Mouse (Mus musculus): Measurements from ENCODE around the gene Smarcad1. TPM values are rescaled to one million over a fixed set of nuclear protein-coding genes. Genes with fewer than 3 reads are reported as not detected.

Smarcad1 gene
- polyA plus RNA-seq, 1 experiment from 2014 or later = 77.2 TPM

DNA sequence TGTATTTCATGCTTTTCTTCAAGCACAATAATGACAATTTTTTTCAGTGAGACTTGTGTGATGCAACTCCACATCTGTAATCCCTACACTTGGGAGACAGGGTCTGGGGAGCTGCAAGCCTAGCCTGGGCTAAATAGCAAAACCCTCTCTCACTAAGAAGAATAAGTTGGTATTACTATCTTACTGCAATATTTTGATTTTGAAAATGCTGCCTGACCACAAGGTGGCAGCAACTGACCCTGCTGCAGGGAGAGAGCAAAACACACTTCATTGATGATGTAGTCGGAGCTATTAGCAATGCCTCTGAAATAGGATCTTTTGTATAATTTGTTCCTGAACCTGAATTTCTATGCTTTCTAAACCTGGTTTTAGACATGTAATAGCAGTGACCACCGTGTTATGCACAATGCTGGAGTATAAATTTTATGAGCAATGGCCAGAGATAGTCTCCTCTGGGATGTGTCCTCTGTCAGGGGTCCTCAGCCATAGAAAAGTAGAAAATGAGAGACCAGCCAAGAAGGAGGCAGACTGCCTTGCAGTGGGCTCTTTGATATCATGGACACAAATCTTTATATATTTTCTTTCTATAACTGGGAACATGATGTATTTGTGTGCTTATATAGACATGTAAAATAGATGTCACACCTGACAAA lies 83.8 kb downstream of the Smarcad1 start:
- peak; percentile 71 for DNase-seq (ENCODE audit: low spot score)
- H3K4me1 ChIP-seq (replicated peaks; ENCODE audit: control insufficient read depth, insufficient read depth, low read length) = no peaks in the 10 kb centered on the region
- H3K4me3 ChIP-seq (ENCODE audit: low read depth, low read length) = no peak overlapping the region
- no peak overlapping the region for H3K4me2 ChIP-seq (ENCODE audit: low read length)
- ATAC-seq (replicated peaks; ENCODE audit: low FRiP score, low TSS enrichment, low read depth) = 0 out of 2 replicates have a peak, but pooled peaks have one; percentile 30
- WGBS = 22% methylated on average over 2 of the region's 2 CpGs
- no peaks in the 10 kb centered on the region for H3K9me3 ChIP-seq (ENCODE audit: control insufficient read depth, low read length)
- no peaks in the 10 kb centered on the region for H3K27me3 ChIP-seq (replicated peaks; ENCODE audit: control insufficient read depth, insufficient read depth, low read length)
- H3K36me3 ChIP-seq (ENCODE audit: control insufficient read depth, insufficient read depth, low read length) = no peaks in the 10 kb centered on the region
- no peak overlapping the region for H3K27ac ChIP-seq (ENCODE audit: low read depth)
- no peak overlapping the region for H3K9ac ChIP-seq (ENCODE audit: low read length)

DNA sequence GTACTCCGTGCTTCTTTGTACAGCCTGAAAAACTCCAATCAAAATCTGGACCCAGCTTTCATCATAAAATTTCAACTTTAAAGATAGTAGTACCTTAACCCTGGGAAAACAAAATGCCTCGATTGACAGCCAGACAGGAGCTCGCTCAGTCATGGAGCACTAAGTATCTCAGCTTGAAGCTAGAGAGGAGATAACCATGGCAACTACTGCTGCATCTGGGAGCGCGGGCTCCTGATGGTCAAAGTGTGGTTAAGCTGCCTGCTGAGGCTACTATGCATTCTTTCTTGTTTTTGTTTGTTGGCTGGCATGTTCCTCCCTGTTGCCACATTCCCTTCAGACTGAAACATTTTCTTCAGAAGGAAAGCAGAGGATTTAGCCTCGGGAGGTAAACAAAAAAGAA lies 90.0 kb downstream of the Smarcad1 start:
- ATAC-seq (replicated peaks; ENCODE audit: low FRiP score, low TSS enrichment, low read depth) = no peak
- H3K27me3 ChIP-seq (replicated peaks; ENCODE audit: control insufficient read depth, insufficient read depth, low read length) = no peaks in the 10 kb centered on the region
- H3K4me2 ChIP-seq (ENCODE audit: low read length) = no peak overlapping the region
- H3K9ac ChIP-seq (ENCODE audit: low read length) = no peak overlapping the region
- WGBS = 70% methylated on average over 6 of the region's 6 CpGs
- H3K9me3 ChIP-seq (ENCODE audit: control insufficient read depth, low read length) = no peaks in the 10 kb centered on the region
- DNase-seq (ENCODE audit: low spot score) = no peak
- no peak overlapping the region for H3K27ac ChIP-seq (ENCODE audit: low read depth)
- no peak overlapping the region for H3K4me3 ChIP-seq (ENCODE audit: low read depth, low read length)
- H3K4me1 ChIP-seq (replicated peaks; ENCODE audit: control insufficient read depth, insufficient read depth, low read length) = no peaks in the 10 kb centered on the region
- H3K36me3 ChIP-seq (ENCODE audit: control insufficient read depth, insufficient read depth, low read length) = no peaks in the 10 kb centered on the region

DNA sequence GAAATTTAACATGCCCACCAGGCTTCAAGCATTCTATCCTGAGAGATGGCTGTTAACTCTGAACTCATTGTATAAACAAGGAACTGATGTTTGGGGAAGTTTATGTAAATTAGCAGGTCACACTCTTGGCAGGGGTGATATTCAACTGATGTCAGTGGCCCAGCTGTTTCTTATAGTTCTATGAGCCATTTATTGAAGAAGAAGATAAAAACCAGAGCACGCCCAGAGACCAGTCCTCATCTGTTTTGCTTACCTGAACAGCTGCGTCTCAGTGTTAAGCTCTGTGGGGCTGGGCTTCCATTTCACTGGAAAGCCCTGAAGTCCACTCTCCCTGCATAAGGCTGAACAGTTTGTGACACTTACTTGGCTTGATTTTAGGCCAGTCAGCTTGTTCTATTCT lies 95.4 kb downstream of the Smarcad1 start:
- Histone ChIP-seq H3K4me3 (ENCODE audit: low read depth, low read length) (no peak overlapping the region), H3K9ac (ENCODE audit: low read length) (no peak overlapping the region), H3K9me3 (ENCODE audit: control insufficient read depth, low read length) (no peaks in the 10 kb centered on the region), H3K27me3 (replicated peaks; ENCODE audit: control insufficient read depth, insufficient read depth, low read length) (no peaks in the 10 kb centered on the region), H3K4me1 (replicated peaks; ENCODE audit: control insufficient read depth, insufficient read depth, low read length) (no peaks in the 10 kb centered on the region), H3K27ac (ENCODE audit: low read depth) (no peak overlapping the region), H3K4me2 (ENCODE audit: low read length) (no peak overlapping the region), H3K36me3 (ENCODE audit: control insufficient read depth, insufficient read depth, low read length) (no peaks in the 10 kb centered on the region)
- ATAC-seq (replicated peaks; ENCODE audit: low FRiP score, low TSS enrichment, low read depth) = no peak
- DNase-seq (ENCODE audit: low spot score) = no peak
- WGBS = 24% methylated on average over 2 of the region's 2 CpGs

DNA sequence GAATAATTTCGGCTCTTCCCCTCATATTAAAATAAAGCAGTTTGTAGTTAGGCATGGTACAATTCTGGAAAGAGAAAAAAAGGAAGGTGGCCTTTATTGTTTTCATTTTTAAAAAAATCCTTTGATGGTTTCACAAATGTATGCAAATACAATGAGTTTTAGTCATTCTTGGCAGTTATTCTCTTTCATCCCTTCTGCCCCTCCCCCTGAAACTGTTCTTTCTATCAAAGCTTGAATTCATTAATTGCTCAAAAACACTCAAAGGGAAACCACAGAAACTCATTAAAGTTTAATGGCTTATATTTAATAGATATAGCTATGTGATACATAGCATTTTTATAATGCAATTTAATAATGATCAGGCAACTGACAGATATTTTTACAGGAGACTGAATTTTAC lies 95.9 kb downstream of the Smarcad1 start:
- Histone ChIP-seq H3K36me3 (ENCODE audit: control insufficient read depth, insufficient read depth, low read length) (no peaks in the 10 kb centered on the region), H3K4me2 (ENCODE audit: low read length) (no peak overlapping the region), H3K9me3 (ENCODE audit: control insufficient read depth, low read length) (no peaks in the 10 kb centered on the region), H3K27me3 (replicated peaks; ENCODE audit: control insufficient read depth, insufficient read depth, low read length) (no peaks in the 10 kb centered on the region), H3K27ac (ENCODE audit: low read depth) (no peak overlapping the region), H3K4me1 (replicated peaks; ENCODE audit: control insufficient read depth, insufficient read depth, low read length) (no peaks in the 10 kb centered on the region), H3K4me3 (ENCODE audit: low read depth, low read length) (no peak overlapping the region), H3K9ac (ENCODE audit: low read length) (no peak overlapping the region)
- 81% methylated on average over 1 of the region's 1 CpGs for WGBS
- DNase-seq (ENCODE audit: low spot score) = no peak
- no peak for ATAC-seq (replicated peaks; ENCODE audit: low FRiP score, low TSS enrichment, low read depth)

DNA sequence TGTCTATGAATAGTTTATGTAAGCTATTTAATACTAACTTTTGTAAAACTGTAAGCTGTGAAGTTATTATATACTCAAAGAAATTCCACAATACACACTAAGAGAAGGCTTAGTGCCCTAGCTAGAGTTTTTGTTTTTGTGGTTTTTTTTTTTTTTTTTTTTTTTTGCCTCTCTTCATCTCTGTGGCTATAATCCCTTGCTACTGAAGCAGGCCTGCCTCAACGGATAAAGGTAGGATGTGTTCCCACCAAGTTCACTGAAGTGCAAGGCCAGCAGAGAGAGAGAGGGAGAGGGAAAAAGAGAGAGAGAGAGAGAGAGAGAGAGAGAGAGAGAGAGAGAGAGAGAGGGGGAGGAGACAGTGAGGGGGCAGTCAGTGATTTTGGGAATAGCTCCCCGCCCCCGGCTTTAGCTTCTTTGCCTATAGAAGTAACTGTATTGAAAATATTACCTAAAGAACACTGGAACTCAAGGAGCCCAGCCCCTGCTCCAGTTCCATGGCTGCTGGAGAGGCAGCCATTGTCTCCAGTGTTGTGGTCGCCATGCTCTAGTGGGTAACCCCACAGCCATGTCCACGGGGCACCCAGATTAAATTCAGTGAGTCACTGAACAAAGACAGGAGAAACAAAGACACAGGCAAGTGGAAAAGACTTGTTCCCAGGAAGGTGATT lies 97.8 kb downstream of the Smarcad1 start:
- DNase-seq (ENCODE audit: low spot score) (no peak), ATAC-seq (replicated peaks; ENCODE audit: low FRiP score, low TSS enrichment, low read depth) (no peak)
- Histone ChIP-seq H3K4me3 (ENCODE audit: low read depth, low read length) (no peak overlapping the region), H3K4me2 (ENCODE audit: low read length) (no peak overlapping the region), H3K9ac (ENCODE audit: low read length) (no peak overlapping the region), H3K27me3 (replicated peaks; ENCODE audit: control insufficient read depth, insufficient read depth, low read length) (no peaks in the 10 kb centered on the region), H3K36me3 (ENCODE audit: control insufficient read depth, insufficient read depth, low read length) (no peaks in the 10 kb centered on the region), H3K4me1 (replicated peaks; ENCODE audit: control insufficient read depth, insufficient read depth, low read length) (no peaks in the 10 kb centered on the region), H3K27ac (ENCODE audit: low read depth) (no peak overlapping the region), H3K9me3 (ENCODE audit: control insufficient read depth, low read length) (no peaks in the 10 kb centered on the region)
- WGBS = 77% methylated on average over 5 of the region's 5 CpGs

DNA sequence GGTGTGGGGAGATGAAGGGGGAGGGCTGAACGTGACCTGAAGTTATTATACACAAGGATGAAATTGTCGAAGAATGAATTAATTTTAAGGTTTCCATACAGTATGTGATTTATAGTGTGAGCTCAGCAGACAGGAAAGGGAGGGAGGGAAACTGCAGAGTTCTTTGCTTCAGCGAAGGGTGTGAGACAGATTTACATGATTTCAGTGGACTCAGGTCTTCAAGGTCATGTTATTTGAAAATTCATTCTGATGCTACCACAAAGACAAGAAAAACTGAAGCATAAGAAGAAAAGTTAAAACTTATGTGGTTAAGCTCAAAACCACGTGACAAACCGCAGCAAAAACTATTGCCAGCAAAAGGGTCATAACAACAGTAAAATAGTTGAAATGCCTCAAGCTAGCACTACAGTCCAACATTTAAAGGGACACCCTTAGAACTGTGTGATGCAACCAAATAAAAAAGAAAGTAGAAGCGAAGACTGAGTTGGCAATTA lies 98.4 kb downstream of the Smarcad1 start:
- Histone ChIP-seq H3K9me3 (ENCODE audit: control insufficient read depth, low read length) (no peaks in the 10 kb centered on the region), H3K9ac (ENCODE audit: low read length) (no peak overlapping the region), H3K36me3 (ENCODE audit: control insufficient read depth, insufficient read depth, low read length) (no peaks in the 10 kb centered on the region), H3K27ac (ENCODE audit: low read depth) (no peak overlapping the region), H3K4me2 (ENCODE audit: low read length) (no peak overlapping the region), H3K4me3 (ENCODE audit: low read depth, low read length) (no peak overlapping the region), H3K27me3 (replicated peaks; ENCODE audit: control insufficient read depth, insufficient read depth, low read length) (no peaks in the 10 kb centered on the region), H3K4me1 (replicated peaks; ENCODE audit: control insufficient read depth, insufficient read depth, low read length) (no peaks in the 10 kb centered on the region)
- 58% methylated on average over 6 of the region's 6 CpGs for WGBS
- no peak for DNase-seq (ENCODE audit: low spot score)
- no peak for ATAC-seq (replicated peaks; ENCODE audit: low FRiP score, low TSS enrichment, low read depth)

DNA sequence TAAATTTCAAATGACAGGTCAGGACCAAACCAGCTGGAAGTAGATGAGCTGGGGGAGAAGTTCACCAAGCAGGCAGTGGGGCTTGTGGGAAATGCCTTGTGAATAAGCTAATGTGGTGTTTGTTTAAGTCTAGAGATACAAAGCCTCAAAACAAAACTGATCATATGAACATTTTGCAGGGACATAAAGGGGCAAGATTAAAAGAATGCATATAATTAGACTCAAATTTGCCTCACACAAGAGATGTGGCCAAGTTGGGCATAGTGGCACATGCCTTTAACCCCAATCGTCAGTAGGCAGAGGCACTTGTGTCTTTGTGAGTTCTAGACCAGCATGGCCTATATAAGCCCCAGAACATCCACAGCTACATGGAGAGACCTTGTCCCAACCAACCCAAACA lies 99.9 kb downstream of the Smarcad1 start:
- DNase-seq (ENCODE audit: low spot score) = no peak
- 85% methylated on average over 1 of the region's 1 CpGs for WGBS
- no peak overlapping the region for H3K27ac ChIP-seq (ENCODE audit: low read depth)
- no peaks in the 10 kb centered on the region for H3K4me1 ChIP-seq (replicated peaks; ENCODE audit: control insufficient read depth, insufficient read depth, low read length)
- no peak overlapping the region for H3K4me2 ChIP-seq (ENCODE audit: low read length)
- H3K27me3 ChIP-seq (replicated peaks; ENCODE audit: control insufficient read depth, insufficient read depth, low read length) = no peaks in the 10 kb centered on the region
- H3K9ac ChIP-seq (ENCODE audit: low read length) = no peak overlapping the region
- no peak for ATAC-seq (replicated peaks; ENCODE audit: low FRiP score, low TSS enrichment, low read depth)
- no peak overlapping the region for H3K4me3 ChIP-seq (ENCODE audit: low read depth, low read length)
- H3K36me3 ChIP-seq (ENCODE audit: control insufficient read depth, insufficient read depth, low read length) = no peaks in the 10 kb centered on the region
- H3K9me3 ChIP-seq (ENCODE audit: control insufficient read depth, low read length) = no peaks in the 10 kb centered on the region

DNA sequence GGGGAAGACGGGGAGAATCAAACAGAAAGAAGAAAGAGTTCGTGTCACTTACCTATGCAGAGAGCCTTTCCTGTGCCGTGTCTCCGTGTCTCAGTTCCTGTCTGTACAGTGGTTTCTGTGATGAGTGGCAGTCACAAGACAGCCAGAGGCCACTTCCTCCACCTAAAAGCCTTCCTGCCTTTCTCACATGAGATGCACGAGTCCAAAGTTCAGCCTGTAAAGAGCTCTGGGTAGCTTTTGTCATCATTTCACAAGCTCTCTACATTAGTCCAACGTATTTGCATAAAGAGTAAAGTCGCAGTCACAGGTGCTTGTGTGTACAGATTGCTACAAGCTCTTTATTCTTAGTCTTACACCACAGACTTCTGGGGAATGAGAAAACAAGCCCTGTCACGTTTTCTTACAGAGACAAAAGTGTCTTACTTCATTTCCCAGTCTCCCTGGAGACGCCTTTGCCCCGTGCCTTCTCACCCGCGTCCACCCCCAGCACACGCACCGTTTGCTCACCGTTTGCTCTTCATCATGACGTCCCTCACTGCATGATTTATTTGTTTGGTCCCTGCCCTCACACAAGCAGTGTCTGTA lies 102.3 kb downstream of the Smarcad1 start, which contains the start of gene Hpgds:
Gene Hpgds (minus strand): TSS at position 288 of the 585 bp plus-strand sequence.
- no peak; the same call in 1 of the 2 replicates for ATAC-seq (replicated peaks; ENCODE audit: low FRiP score, low TSS enrichment, low read depth)
- Histone ChIP-seq H3K9me3 (ENCODE audit: control insufficient read depth, low read length) (no peaks in the 10 kb centered on the region), H3K9ac (ENCODE audit: low read length) (no peak within 1 kb of the TSS), H3K36me3 (ENCODE audit: control insufficient read depth, insufficient read depth, low read length) (no peaks in the 10 kb centered on the region), H3K4me2 (ENCODE audit: low read length) (no peak within 1 kb of the TSS), H3K27me3 (replicated peaks; ENCODE audit: control insufficient read depth, insufficient read depth, low read length) (no peaks in the 10 kb centered on the region), H3K4me3 (ENCODE audit: low read depth, low read length) (no peak within 1 kb of the TSS), H3K4me1 (replicated peaks; ENCODE audit: control insufficient read depth, insufficient read depth, low read length) (no peaks in the 10 kb centered on the region), H3K27ac (ENCODE audit: low read depth) (no peak within 1 kb of the TSS)
- WGBS = 43% methylated on average over 16 of the region's 16 CpGs
- no peak for DNase-seq (ENCODE audit: low spot score)
